Mouse (Mus musculus): ENCODE data around the gene Erg28. TPM values are rescaled to one million over a fixed set of nuclear protein-coding genes. Genes with fewer than 3 reads are reported as not detected.

The Erg28 gene
- polyA plus RNA-seq, 1 experiment: 19.1 TPM

DNA sequence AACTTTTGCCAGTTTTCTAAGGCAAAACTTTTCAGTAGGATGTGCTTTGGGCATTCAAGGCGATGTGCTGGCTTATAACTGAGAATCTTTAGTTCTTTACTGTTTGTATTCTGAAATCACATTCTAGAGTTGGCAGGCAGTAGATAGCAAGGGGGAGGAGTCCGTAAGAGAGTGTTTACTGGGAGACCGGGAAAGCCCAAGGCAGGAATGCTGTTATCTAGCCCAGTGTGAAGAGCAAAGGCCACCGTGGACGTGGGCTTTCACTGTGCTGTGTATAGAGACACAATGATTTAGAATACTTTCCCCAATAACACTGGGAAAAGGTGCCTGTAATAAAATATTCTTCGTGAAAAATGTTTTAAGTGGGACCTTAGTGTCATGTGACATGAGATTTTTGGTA is 14.6 kb downstream of the Erg28 start:
- Histone ChIP-seq H3K27me3 (ENCODE audit: control insufficient read depth, insufficient read depth, low read length) (no peaks in the 10 kb centered on the region), H3K4me1 (ENCODE audit: control insufficient read depth, insufficient read depth, insufficient read length) (no peaks in the 10 kb centered on the region), H3K4me3 (ENCODE audit: extremely low read depth, insufficient read depth, insufficient read length) (no peak overlapping the region), H3K36me3 (ENCODE audit: control insufficient read depth, insufficient read depth, low read length) (peaks cover 6% of the 10 kb centered on the region; the same call in 1 of the 2 replicates), H3K27ac (ENCODE audit: insufficient read depth, low read length) (no peak overlapping the region)
- TF ChIP-seq CTCF (IDR thresholded peaks at IDR 0.05; ENCODE audit: extremely low read depth, insufficient read depth, insufficient read length, insufficient replicate concordance) (no peak), POLR2A (IDR thresholded peaks at IDR 0.05; ENCODE audit: low read depth, low read length) (no peak)
- DNase-seq (ENCODE audit: low read depth in 1 of 2, low spot score in 2 of 2): no peak
- WGBS: 72% methylated on average over 6 of the region's 6 CpGs

DNA sequence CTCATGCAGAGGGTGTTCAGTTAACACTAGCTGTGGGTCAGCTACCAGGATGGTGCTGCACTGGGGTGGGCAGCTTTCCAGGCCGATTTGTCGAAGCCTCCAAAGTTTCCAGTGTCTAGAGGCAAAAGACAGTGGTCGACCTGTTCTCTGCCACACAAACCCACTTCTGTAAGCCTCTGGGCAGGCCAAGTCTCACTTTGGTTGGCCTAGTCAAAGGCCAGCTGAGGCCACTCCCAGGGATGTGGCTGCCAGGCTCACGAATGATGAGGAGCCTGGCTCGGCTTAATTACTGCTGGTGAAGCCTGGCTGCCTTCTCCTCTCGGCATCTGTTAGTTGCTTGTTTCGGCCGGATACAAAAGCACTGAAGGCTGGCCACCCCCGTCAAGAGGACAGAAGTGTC is 24.3 kb downstream of the Erg28 start:
- Histone ChIP-seq H3K27ac (ENCODE audit: insufficient read depth, low read length) (no peak overlapping the region), H3K27me3 (ENCODE audit: control insufficient read depth, insufficient read depth, low read length) (no peaks in the 10 kb centered on the region), H3K4me3 (ENCODE audit: extremely low read depth, insufficient read depth, insufficient read length) (no peak overlapping the region), H3K36me3 (ENCODE audit: control insufficient read depth, insufficient read depth, low read length) (no peaks in the 10 kb centered on the region), H3K4me1 (ENCODE audit: control insufficient read depth, insufficient read depth, insufficient read length) (no peaks in the 10 kb centered on the region)
- DNase-seq (ENCODE audit: low read depth in 1 of 2, low spot score in 2 of 2): no peak
- no peak for TF ChIP-seq POLR2A (IDR thresholded peaks at IDR 0.05; ENCODE audit: low read depth, low read length)
- no peak for TF ChIP-seq CTCF (IDR thresholded peaks at IDR 0.05; ENCODE audit: extremely low read depth, insufficient read depth, insufficient read length, insufficient replicate concordance)
- WGBS: 84% methylated on average over 9 of the region's 9 CpGs

DNA sequence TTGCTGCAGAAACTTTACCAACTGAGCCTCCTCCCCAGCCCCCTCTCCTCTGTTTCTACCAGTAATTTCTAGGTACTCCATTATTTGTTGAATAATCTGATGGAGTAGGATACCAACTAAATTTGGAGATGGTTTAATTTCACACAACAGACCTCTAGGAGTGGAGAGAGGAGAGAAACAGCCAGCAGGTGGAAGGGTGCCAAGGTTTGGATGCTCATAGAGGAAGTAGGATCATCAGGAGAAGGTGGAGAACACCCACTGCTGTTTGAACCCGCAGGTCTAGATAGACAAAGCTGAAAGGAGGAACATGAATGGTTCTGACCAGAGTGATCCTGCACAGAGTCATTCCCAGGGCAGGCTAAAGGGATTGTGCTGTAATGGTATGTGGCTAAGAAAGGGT is 28.8 kb downstream of the Erg28 start:
- WGBS: 53% methylated on average over 1 of the region's 1 CpGs
- no peaks in the 10 kb centered on the region for H3K27me3 ChIP-seq (ENCODE audit: control insufficient read depth, insufficient read depth, low read length)
- no peak overlapping the region for H3K4me3 ChIP-seq (ENCODE audit: extremely low read depth, insufficient read depth, insufficient read length)
- TF ChIP-seq POLR2A (IDR thresholded peaks at IDR 0.05; ENCODE audit: low read depth, low read length): no peak
- no peak for TF ChIP-seq CTCF (IDR thresholded peaks at IDR 0.05; ENCODE audit: extremely low read depth, insufficient read depth, insufficient read length, insufficient replicate concordance)
- no peak overlapping the region for H3K27ac ChIP-seq (ENCODE audit: insufficient read depth, low read length)
- no peaks in the 10 kb centered on the region for H3K4me1 ChIP-seq (ENCODE audit: control insufficient read depth, insufficient read depth, insufficient read length)
- H3K36me3 ChIP-seq (ENCODE audit: control insufficient read depth, insufficient read depth, low read length): no peaks in the 10 kb centered on the region
- no peak for DNase-seq (ENCODE audit: low read depth in 1 of 2, low spot score in 2 of 2)

DNA sequence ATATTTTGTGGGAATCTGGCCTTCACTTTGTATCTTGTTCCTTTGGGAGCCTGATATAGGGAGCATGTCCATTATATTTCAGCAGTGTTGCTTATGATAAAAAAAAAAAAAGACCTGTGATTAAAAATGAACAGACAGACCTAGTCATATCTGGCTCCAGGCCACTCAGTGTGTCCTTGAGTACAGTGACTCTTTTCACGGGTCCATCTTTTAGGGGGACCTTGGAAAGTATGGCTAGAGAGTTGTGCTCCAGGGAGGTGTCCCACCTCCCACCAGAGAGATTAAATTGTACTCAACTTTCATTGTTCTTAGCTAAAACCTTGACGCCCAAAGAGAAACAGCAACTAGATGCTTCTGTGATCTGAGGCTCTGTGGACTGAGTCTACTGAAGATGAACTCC is 30.3 kb downstream of the Erg28 start:
- WGBS: 80% methylated on average over 2 of the region's 2 CpGs
- H3K4me3 ChIP-seq (ENCODE audit: extremely low read depth, insufficient read depth, insufficient read length): no peak overlapping the region
- no peaks in the 10 kb centered on the region for H3K27me3 ChIP-seq (ENCODE audit: control insufficient read depth, insufficient read depth, low read length)
- no peaks in the 10 kb centered on the region for H3K36me3 ChIP-seq (ENCODE audit: control insufficient read depth, insufficient read depth, low read length)
- no peaks in the 10 kb centered on the region for H3K4me1 ChIP-seq (ENCODE audit: control insufficient read depth, insufficient read depth, insufficient read length)
- TF ChIP-seq POLR2A (IDR thresholded peaks at IDR 0.05; ENCODE audit: low read depth, low read length) (no peak), CTCF (IDR thresholded peaks at IDR 0.05; ENCODE audit: extremely low read depth, insufficient read depth, insufficient read length, insufficient replicate concordance) (no peak)
- no peak for DNase-seq (ENCODE audit: low read depth in 1 of 2, low spot score in 2 of 2)
- no peak overlapping the region for H3K27ac ChIP-seq (ENCODE audit: insufficient read depth, low read length)

DNA sequence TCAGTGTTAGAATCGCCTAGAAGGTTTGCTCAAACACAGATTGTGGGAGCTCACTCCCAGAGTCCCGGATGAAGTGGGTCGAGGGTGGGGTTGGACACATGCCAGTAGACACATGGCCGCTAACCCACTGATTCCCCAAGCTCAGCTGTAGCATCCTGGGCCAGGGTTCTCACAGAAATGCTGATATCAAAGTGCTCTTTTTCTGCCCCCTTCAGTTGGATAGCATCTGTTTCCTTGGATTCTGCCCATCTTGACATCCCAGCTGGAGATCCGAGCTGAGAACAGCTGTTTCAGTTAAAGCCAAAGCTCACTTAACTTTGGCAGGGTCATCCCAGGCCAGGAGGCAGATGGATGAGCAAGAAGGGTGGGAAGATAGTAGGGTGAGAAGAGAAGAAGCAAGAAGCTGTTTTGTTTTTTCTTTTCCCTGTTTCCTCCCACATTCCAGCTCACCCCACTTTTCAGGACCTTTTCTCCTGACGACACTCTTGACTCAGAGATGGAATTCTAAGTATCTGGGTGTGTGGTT is 31.5 kb downstream of the Erg28 start:
- Histone ChIP-seq H3K4me1 (ENCODE audit: control insufficient read depth, insufficient read depth, insufficient read length) (no peaks in the 10 kb centered on the region), H3K27me3 (ENCODE audit: control insufficient read depth, insufficient read depth, low read length) (no peaks in the 10 kb centered on the region), H3K36me3 (ENCODE audit: control insufficient read depth, insufficient read depth, low read length) (no peaks in the 10 kb centered on the region), H3K27ac (ENCODE audit: insufficient read depth, low read length) (no peak overlapping the region), H3K4me3 (ENCODE audit: extremely low read depth, insufficient read depth, insufficient read length) (no peak overlapping the region)
- WGBS: 77% methylated on average over 6 of the region's 6 CpGs
- TF ChIP-seq CTCF (IDR thresholded peaks at IDR 0.05; ENCODE audit: extremely low read depth, insufficient read depth, insufficient read length, insufficient replicate concordance) (no peak), POLR2A (IDR thresholded peaks at IDR 0.05; ENCODE audit: low read depth, low read length) (no peak)
- DNase-seq (ENCODE audit: low read depth in 1 of 2, low spot score in 2 of 2): no peak

DNA sequence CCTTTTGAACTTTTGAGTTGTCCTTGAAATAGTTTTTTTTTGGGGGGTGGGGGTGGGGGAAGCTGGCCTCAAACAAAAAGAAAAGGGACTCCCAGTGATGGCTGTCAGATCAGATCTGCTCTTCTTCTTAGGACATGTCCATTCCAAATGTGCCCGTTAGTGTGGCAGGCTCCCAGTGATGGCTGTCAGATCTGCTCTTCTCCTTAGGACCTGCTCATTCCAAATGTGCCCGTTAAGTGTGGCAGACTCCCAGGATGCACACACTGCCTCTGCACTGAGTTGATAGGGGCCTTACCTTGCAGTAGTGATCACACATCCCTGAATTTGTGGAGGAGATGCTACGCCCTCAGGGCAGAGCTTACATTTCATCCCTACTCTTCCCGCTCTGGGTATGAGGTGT is 32.2 kb downstream of the Erg28 start:
- no peak overlapping the region for H3K4me3 ChIP-seq (ENCODE audit: extremely low read depth, insufficient read depth, insufficient read length)
- DNase-seq (ENCODE audit: low read depth in 1 of 2, low spot score in 2 of 2): no peak
- TF ChIP-seq CTCF (IDR thresholded peaks at IDR 0.05; ENCODE audit: extremely low read depth, insufficient read depth, insufficient read length, insufficient replicate concordance): no peak
- no peak for TF ChIP-seq POLR2A (IDR thresholded peaks at IDR 0.05; ENCODE audit: low read depth, low read length)
- H3K4me1 ChIP-seq (ENCODE audit: control insufficient read depth, insufficient read depth, insufficient read length): no peaks in the 10 kb centered on the region
- no peaks in the 10 kb centered on the region for H3K27me3 ChIP-seq (ENCODE audit: control insufficient read depth, insufficient read depth, low read length)
- no peaks in the 10 kb centered on the region for H3K36me3 ChIP-seq (ENCODE audit: control insufficient read depth, insufficient read depth, low read length)
- H3K27ac ChIP-seq (ENCODE audit: insufficient read depth, low read length): no peak overlapping the region
- WGBS: 90% methylated on average over 4 of the region's 4 CpGs

DNA sequence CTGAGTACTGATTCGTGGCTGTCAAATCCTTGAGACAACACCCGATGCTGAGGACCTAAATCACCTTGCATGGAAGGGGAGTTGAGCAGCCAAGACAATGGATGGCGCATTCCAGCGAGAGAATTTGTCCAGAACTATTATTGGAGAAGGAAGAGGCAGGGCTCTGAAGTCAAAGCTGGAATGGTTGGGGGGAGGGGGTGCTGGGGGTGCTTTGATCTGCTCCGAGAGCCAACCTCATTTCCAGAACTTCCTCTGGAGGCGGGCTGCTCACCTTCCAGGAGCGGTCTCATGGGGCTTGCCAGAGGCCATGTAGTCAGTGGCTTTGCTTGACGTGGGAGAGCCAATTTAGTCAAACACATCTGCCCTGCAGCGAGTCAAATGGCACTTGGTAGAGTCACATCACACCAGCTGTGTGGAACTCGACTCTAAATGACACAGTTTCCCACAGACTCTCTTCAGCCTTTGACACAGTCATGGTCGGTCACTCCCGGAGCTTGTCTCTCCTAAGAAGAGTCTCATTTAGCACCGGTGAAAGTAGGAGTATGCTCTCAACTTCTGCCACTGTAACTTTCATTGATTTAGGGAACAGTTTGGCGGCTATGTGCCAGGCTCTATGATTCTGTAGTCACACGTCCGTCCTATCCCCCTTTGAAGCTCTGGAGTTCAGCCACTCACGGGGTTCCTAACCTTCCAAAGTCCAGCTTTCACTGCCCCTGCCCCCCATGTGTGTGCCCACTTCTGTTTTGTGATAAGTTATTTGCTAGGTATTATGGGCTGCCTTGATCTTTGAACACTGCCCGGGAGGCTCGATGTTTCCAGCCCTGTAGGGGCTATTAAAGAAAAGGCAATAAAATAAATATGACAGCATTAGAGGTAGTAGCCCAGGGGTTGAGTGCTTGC is 39.2 kb downstream of the Erg28 start:
- DNase-seq (ENCODE audit: low read depth in 1 of 2, low spot score in 2 of 2): no peak

More for the DNA sequence above, 39.2 kb downstream of the Erg28 start:
- WGBS: 67% methylated on average over 19 of the region's 19 CpGs
- H3K27ac ChIP-seq (ENCODE audit: insufficient read depth, low read length): no peak overlapping the region
- no peaks in the 10 kb centered on the region for H3K27me3 ChIP-seq (ENCODE audit: control insufficient read depth, insufficient read depth, low read length)
- H3K4me1 ChIP-seq (ENCODE audit: control insufficient read depth, insufficient read depth, insufficient read length): no peaks in the 10 kb centered on the region
- no peaks in the 10 kb centered on the region for H3K36me3 ChIP-seq (ENCODE audit: control insufficient read depth, insufficient read depth, low read length)
- TF ChIP-seq CTCF (IDR thresholded peaks at IDR 0.05; ENCODE audit: extremely low read depth, insufficient read depth, insufficient read length, insufficient replicate concordance) (no peak), POLR2A (IDR thresholded peaks at IDR 0.05; ENCODE audit: low read depth, low read length) (no peak)
- no peak overlapping the region for H3K4me3 ChIP-seq (ENCODE audit: extremely low read depth, insufficient read depth, insufficient read length)

Measured in spleen, adult 2 months (tissue).